Mouse (Mus musculus) CD4-positive, CD25-positive, alpha-beta regulatory T cell, adult 4 months (primary cell): Measurements from ENCODE around the gene Kctd6. TPM values are rescaled to one million over a fixed set of nuclear protein-coding genes. Genes with fewer than 3 reads are reported as not detected.

Source experiments
- ATAC-seq: one replicate; pipeline ENCODE4 v1.8.0; 2017
- polyA plus RNA-seq, 2 experiments: library from polyadenylated mRNA; unstranded; fragments of 100-300 nt; shearing (Covaris generic); gene quantifications; one replicate each; pipeline ENCODE4 v1.2.1; 2017

Gene Kctd6
- polyA plus RNA-seq = 1 to 10 TPM; 2.0 to 3.4 TPM

GRCm38 (mm10) chr14:8213803-8214224 lies at the start of gene Kctd6:
Kctd6 (plus strand) TSS chr14:8214140.
- ATAC-seq = peak; percentile 91

GRCm38 (mm10) chr14:8164463-8164862 lies 49.5 kb upstream of the Kctd6 start:
- ATAC-seq = no peak

- ATAC-seq = peak; percentile 94
These were observed 41.2 kb upstream of the Kctd6 start, which contains the start of gene Pdhb for GRCm38 (mm10) chr14:8172507-8173410. Pdhb (minus strand) TSS chr14:8173025.

- peak; percentile 33 for ATAC-seq
These were observed 40.2 kb upstream of the Kctd6 start for GRCm38 (mm10) chr14:8173542-8174250.

GRCm38 (mm10) chr14:8174634-8175033 lies 39.3 kb upstream of the Kctd6 start:
- ATAC-seq = no peak

- ATAC-seq = no peak
These were observed 37.7 kb upstream of the Kctd6 start for GRCm38 (mm10) chr14:8176251-8176650.

- no peak for ATAC-seq
These were observed 33.4 kb upstream of the Kctd6 start for GRCm38 (mm10) chr14:8180371-8181035.

GRCm38 (mm10) chr14:8183330-8183729 lies 30.6 kb upstream of the Kctd6 start:
- ATAC-seq = no peak

GRCm38 (mm10) chr14:8186278-8187045 lies 27.5 kb upstream of the Kctd6 start:
- no peak for ATAC-seq

GRCm38 (mm10) chr14:8190556-8190955 lies 23.4 kb upstream of the Kctd6 start:
- ATAC-seq = no peak

- no peak for ATAC-seq
These were observed 22.5 kb upstream of the Kctd6 start for GRCm38 (mm10) chr14:8191331-8191965.

GRCm38 (mm10) chr14:8192727-8193126 lies 21.2 kb upstream of the Kctd6 start:
- ATAC-seq = no peak

- no peak for ATAC-seq
These were observed 13.2 kb upstream of the Kctd6 start for GRCm38 (mm10) chr14:8200769-8201168.

GRCm38 (mm10) chr14:8201715-8202114 lies 12.2 kb upstream of the Kctd6 start:
- no peak for ATAC-seq

- no peak for ATAC-seq
These were observed 7.6 kb upstream of the Kctd6 start for GRCm38 (mm10) chr14:8206179-8206910.

GRCm38 (mm10) chr14:8207105-8207504 lies 6.8 kb upstream of the Kctd6 start:
- ATAC-seq = no peak

- no peak for ATAC-seq
These were observed 6.4 kb upstream of the Kctd6 start for GRCm38 (mm10) chr14:8207543-8207942.

GRCm38 (mm10) chr14:8208876-8209275 lies 5.1 kb upstream of the Kctd6 start:
- ATAC-seq = no peak

- no peak for ATAC-seq
These were observed 4.0 kb upstream of the Kctd6 start for GRCm38 (mm10) chr14:8209896-8210295.

GRCm38 (mm10) chr14:8212996-8213395 lies 944 bp upstream of the Kctd6 start:
- ATAC-seq = no peak
